ENCODE assay signal across 8 mouse cellular contexts in genomic region chr11:77446628-77447041, GRCm38 (mm10). TPM values are rescaled to one million over a fixed set of nuclear protein-coding genes. Genes with fewer than 3 reads are reported as not detected.
A peak's percentile ranks its signal among the peaks of the same experiment; 100 is the strongest.
DNase-seq lines count a peak whose midpoint lies in the region; ATAC-seq lines count a peak whose summit lies in the region.

No protein-coding gene starts in this region.

- no peak overlapping the region for H3K9ac ChIP-seq in embryonic facial prominence, embryonic 11.5 days (replicated peaks; ENCODE audit: low read length)
- no peak overlapping the region for H3K9ac ChIP-seq in kidney, embryonic 16.5 days (replicated peaks; ENCODE audit: low read length)

- no peaks in the 10 kb centered on the region for H3K27me3 ChIP-seq in embryonic facial prominence, embryonic 11.5 days (ENCODE audit: control insufficient read depth, insufficient read depth, low read length)
- H3K27me3 ChIP-seq in embryonic facial prominence, embryonic 10.5 days (replicated peaks; ENCODE audit: low read depth, poor library complexity, severe bottlenecking), result no peaks in the 10 kb centered on the region
- no peaks in the 10 kb centered on the region for H3K27me3 ChIP-seq in kidney, embryonic 16.5 days (ENCODE audit: insufficient read depth, low read length)

- 60% methylated on average over 6 of the region's 6 CpGs for WGBS in embryonic facial prominence, embryonic 11.5 days
- WGBS in embryonic facial prominence, embryonic 10.5 days, result 64% methylated on average over 6 of the region's 6 CpGs
- WGBS in kidney, embryonic 16.5 days, result 63% methylated on average over 6 of the region's 6 CpGs

- DNase-seq in embryonic facial prominence, embryonic 11.5 days (ENCODE audit: low spot score), result peak; percentile 50
- DNase-seq in embryonic facial prominence, embryonic 10.5 days (ENCODE audit: low spot score), result no peak
- DNase-seq in CD4-positive, CD25-positive, alpha-beta regulatory T cell, adult 2 months (ENCODE audit: low read depth, low spot score), result peak; percentile 79
- DNase-seq in c-Kit-negative CD71-positive TER-119-positive erythroid progenitor cells, embryonic 14.5 days (ENCODE audit: low read depth, low spot score), result peak; percentile 43
- peak; percentile 86 to 87 for DNase-seq in heart, adult 18-20 months
- DNase-seq in lung, postnatal 4 days, result peak; percentile 58 to 73
- peak; percentile 88 for DNase-seq in thymus, postnatal 0 days (ENCODE audit: low spot score)

- no peak for ATAC-seq in embryonic facial prominence, embryonic 11.5 days (replicated peaks; ENCODE audit: insufficient number of reproducible peaks, low FRiP score, low TSS enrichment, low read depth)
- peak; percentile 35; the same call in 1 of the 2 replicates for ATAC-seq in kidney, embryonic 16.5 days (ENCODE audit: low FRiP score, low TSS enrichment)

- H3K36me3 ChIP-seq in embryonic facial prominence, embryonic 11.5 days (replicated peaks; ENCODE audit: control insufficient read depth, insufficient read depth, low read depth, low read length), result no peaks in the 10 kb centered on the region
- H3K36me3 ChIP-seq in embryonic facial prominence, embryonic 10.5 days (replicated peaks), result peaks cover 35% of the 10 kb centered on the region
- peaks cover 7% of the 10 kb centered on the region; the same call in 1 of the 2 replicates for H3K36me3 ChIP-seq in kidney, embryonic 16.5 days (ENCODE audit: insufficient read depth, low read length)

- H3K4me1 ChIP-seq in embryonic facial prominence, embryonic 11.5 days (ENCODE audit: control insufficient read depth, insufficient read depth, low read length), result no peaks in the 10 kb centered on the region
- H3K4me1 ChIP-seq in embryonic facial prominence, embryonic 10.5 days, result no peaks in the 10 kb centered on the region
- 0 out of 2 replicates have a peak, but pooled peaks cover 2% of the 10 kb centered on the region for H3K4me1 ChIP-seq in kidney, embryonic 16.5 days (ENCODE audit: insufficient read depth, low read length)

- H3K27ac ChIP-seq in embryonic facial prominence, embryonic 11.5 days (replicated peaks; ENCODE audit: low read depth, low read length), result no peak overlapping the region
- H3K27ac ChIP-seq in embryonic facial prominence, embryonic 10.5 days (replicated peaks), result no peak overlapping the region
- H3K27ac ChIP-seq in kidney, embryonic 16.5 days (ENCODE audit: low read length), result no peak overlapping the region

- no peak overlapping the region for H3K4me3 ChIP-seq in embryonic facial prominence, embryonic 11.5 days (ENCODE audit: low read depth, low read length)
- no peak overlapping the region for H3K4me3 ChIP-seq in embryonic facial prominence, embryonic 10.5 days
- H3K4me3 ChIP-seq in kidney, embryonic 16.5 days (ENCODE audit: low read length), result no peak overlapping the region

- no peak overlapping the region for H3K4me2 ChIP-seq in embryonic facial prominence, embryonic 11.5 days (ENCODE audit: low read depth, low read length)
- no peak overlapping the region for H3K4me2 ChIP-seq in kidney, embryonic 16.5 days (replicated peaks; ENCODE audit: low read depth, low read length)

- H3K9me3 ChIP-seq in embryonic facial prominence, embryonic 11.5 days (replicated peaks; ENCODE audit: control insufficient read depth, low read length), result no peaks in the 10 kb centered on the region
- H3K9me3 ChIP-seq in embryonic facial prominence, embryonic 10.5 days, result no peaks in the 10 kb centered on the region
- H3K9me3 ChIP-seq in kidney, embryonic 16.5 days (ENCODE audit: low read length), result no peaks in the 10 kb centered on the region

RNA-seq across cellular contexts. Expression of gene Coro6, which starts 15.6 kb away (rescaled TPM):
- 0.25 and 0.43 TPM in 2 replicates for polyA plus RNA-seq in embryonic facial prominence, embryonic 11.5 days (2014; fragmentation: Nextera tagmentation; extraction: Ambion mirVana)
- not detected in 2 replicates for polyA plus RNA-seq in embryonic facial prominence, embryonic 10.5 days (2016; fragmentation: Nextera tagmentation; extraction: Ambion mirVana)
- 100 to 1,000 TPM; 207 to 208 TPM for total RNA-seq in heart, adult 18-20 months (2021)
- polyA plus RNA-seq in kidney, embryonic 16.5 days (2015; fragmentation: Nextera tagmentation; extraction: Ambion mirVana), result 0.25 and 0.51 TPM in 2 replicates
- not detected in 2 replicates for polyA plus RNA-seq in thymus, postnatal 0 days (2015; fragmentation: Nextera tagmentation; extraction: Ambion mirVana)

RNA-seq across cellular contexts. Expression of gene Ankrd13b, which starts 42.8 kb away (rescaled TPM):
- polyA plus RNA-seq in embryonic facial prominence, embryonic 11.5 days (2014; fragmentation: Nextera tagmentation; extraction: Ambion mirVana), result 7.9 and 8.5 TPM in 2 replicates
- polyA plus RNA-seq in embryonic facial prominence, embryonic 10.5 days (2016; fragmentation: Nextera tagmentation; extraction: Ambion mirVana), result 11.8 and 13.1 TPM in 2 replicates
- 10 to 100 TPM in 1 of 2 experiments, 1 to 10 TPM in 1; 9.2 to 11.2 TPM for total RNA-seq in heart, adult 18-20 months (2021)
- polyA plus RNA-seq in kidney, embryonic 16.5 days (2015; fragmentation: Nextera tagmentation; extraction: Ambion mirVana), result 3.5 and 4.0 TPM in 2 replicates
- 3.1 TPM in 2 replicates for polyA plus RNA-seq in thymus, postnatal 0 days (2015; fragmentation: Nextera tagmentation; extraction: Ambion mirVana)

RNA-seq across cellular contexts. Expression of gene Git1, which starts 46.7 kb away (rescaled TPM):
- polyA plus RNA-seq in embryonic facial prominence, embryonic 11.5 days (2014; fragmentation: Nextera tagmentation; extraction: Ambion mirVana), result 11.9 and 12.4 TPM in 2 replicates
- polyA plus RNA-seq in embryonic facial prominence, embryonic 10.5 days (2016; fragmentation: Nextera tagmentation; extraction: Ambion mirVana), result 13.0 and 13.2 TPM in 2 replicates
- total RNA-seq in heart, adult 18-20 months (2021), result 10 to 100 TPM; 54.7 to 58.9 TPM
- polyA plus RNA-seq in kidney, embryonic 16.5 days (2015; fragmentation: Nextera tagmentation; extraction: Ambion mirVana), result 9.7 and 13.0 TPM in 2 replicates
- polyA plus RNA-seq in thymus, postnatal 0 days (2015; fragmentation: Nextera tagmentation; extraction: Ambion mirVana), result 5.8 and 6.7 TPM in 2 replicates
